Mouse (Mus musculus): Measurements from ENCODE around the gene Bicd1.

DNA sequence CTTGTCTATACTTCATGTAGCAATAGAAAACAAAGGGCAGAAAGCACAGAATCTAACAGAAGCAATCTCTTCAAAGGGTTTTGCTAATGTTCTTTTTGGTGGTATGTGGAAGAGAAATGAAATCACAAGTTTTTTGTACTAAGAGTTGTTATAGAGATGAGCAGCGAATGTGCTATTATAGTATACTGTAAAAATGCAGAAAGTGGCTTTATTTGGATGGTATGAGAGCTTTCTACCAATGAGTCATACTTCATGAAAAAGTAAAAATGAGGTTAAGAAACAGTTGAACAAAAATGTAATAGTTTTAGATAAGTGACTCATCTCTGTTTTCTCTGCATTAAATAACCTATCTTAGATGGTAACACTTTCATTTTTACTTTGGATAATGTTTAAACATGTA, 165.6 kb downstream of the Bicd1 start:
- TF ChIP-seq CTCF (IDR thresholded peaks at IDR 0.05; ENCODE audit: extremely low read depth, insufficient read depth, insufficient read length, insufficient replicate concordance) (no peak), POLR2A (IDR thresholded peaks at IDR 0.05; ENCODE audit: low read depth, low read length) (no peak)
